Mouse (Mus musculus) right cerebral cortex, postnatal 36 days (tissue): ENCODE data around the gene Copg1.
A peak's percentile ranks its signal among the peaks of the same experiment; 100 is the strongest.
"Not testable (repeated sequence)": the region's sequence is repeated elsewhere in the genome, so short reads cannot be mapped to it uniquely, and the experiment has no call there.

Experiments used
- DNase-seq, 2 experiments: peaks; one replicate each; pipeline ENCODE4 v3.0.0; 2022; ENCODE audit warnings: low spot score in 2 of 2, mixed read lengths in 1 of 2

The Copg1 gene

GRCm38 (mm10) chr6:87875562-87875961 lies 12.1 kb upstream of the Copg1 start:
- DNase-seq = no peak

- DNase-seq = no peak
Measured at GRCm38 (mm10) chr6:87876068-87876643, 11.5 kb upstream of the Copg1 start.

GRCm38 (mm10) chr6:87879010-87879409 lies 8.6 kb upstream of the Copg1 start:
- DNase-seq = no peak

- no peak for DNase-seq
Measured at GRCm38 (mm10) chr6:87879628-87880027, 8.0 kb upstream of the Copg1 start.

- no peak for DNase-seq
Measured at GRCm38 (mm10) chr6:87882221-87882620, 5.4 kb upstream of the Copg1 start.

GRCm38 (mm10) chr6:87882816-87883215 lies 4.8 kb upstream of the Copg1 start:
- DNase-seq = peak; percentile 86 to 90

- no peak for DNase-seq
Measured at GRCm38 (mm10) chr6:87886721-87887120, 893 bp upstream of the Copg1 start.

GRCm38 (mm10) chr6:87893931-87894330 lies 6.3 kb downstream of the Copg1 start:
- DNase-seq = no peak

- DNase-seq = no peak
Measured at GRCm38 (mm10) chr6:87898028-87898427, 10.4 kb downstream of the Copg1 start.

- DNase-seq = no peak
Measured at GRCm38 (mm10) chr6:87906632-87907031, 19.0 kb downstream of the Copg1 start.

GRCm38 (mm10) chr6:87909181-87909580 lies 21.6 kb downstream of the Copg1 start:
- no peak for DNase-seq

- DNase-seq = no peak
Measured at GRCm38 (mm10) chr6:87911559-87911958, 23.9 kb downstream of the Copg1 start.

- DNase-seq = peak; percentile 35 to 49
Measured at GRCm38 (mm10) chr6:87913661-87914325, 26.2 kb downstream of the Copg1 start, which contains the start of gene Hmces. Gene Hmces, plus strand, starts transcription at chr6:87913935.

GRCm38 (mm10) chr6:87914326-87915102 lies 26.9 kb downstream of the Copg1 start:
- no peak for DNase-seq

- DNase-seq = no peak
Measured at GRCm38 (mm10) chr6:87915939-87916338, 28.3 kb downstream of the Copg1 start.

- no peak for DNase-seq
Measured at GRCm38 (mm10) chr6:87921201-87921600, 33.6 kb downstream of the Copg1 start.

- no peak for DNase-seq
Measured at GRCm38 (mm10) chr6:87923624-87924023, 36.0 kb downstream of the Copg1 start.

- DNase-seq = no peak
Measured at GRCm38 (mm10) chr6:87935037-87935436, 47.4 kb downstream of the Copg1 start.

GRCm38 (mm10) chr6:87937178-87937788 lies 49.7 kb downstream of the Copg1 start:
- no peak for DNase-seq

GRCm38 (mm10) chr6:87938941-87939340 lies 51.3 kb downstream of the Copg1 start:
- DNase-seq = no peak

GRCm38 (mm10) chr6:87942179-87942578 lies 54.6 kb downstream of the Copg1 start:
- DNase-seq = no peak

- DNase-seq = not testable (repeated sequence)
Measured at GRCm38 (mm10) chr6:87962457-87962856, 74.8 kb downstream of the Copg1 start.
